Mouse (Mus musculus): ENCODE data around the gene Miga2. TPM values are rescaled to one million over a fixed set of nuclear protein-coding genes. Genes with fewer than 3 reads are reported as not detected.
"Not testable (repeated sequence)": the region's sequence is repeated elsewhere in the genome, so short reads cannot be mapped to it uniquely, and the experiment has no call there.

Gene Miga2
- total RNA-seq, 2 experiments from 2014 or later: 95.4 to 108 TPM

GRCm38 (mm10) chr2:30414681-30415080, 50.6 kb downstream of the Miga2 start:
- intact Hi-C loops (cut with DNase I): no loop called here
- DNase-seq (ENCODE audit: extremely low spot score in 1 of 2, low spot score in 2 of 2): no peak

DNA sequence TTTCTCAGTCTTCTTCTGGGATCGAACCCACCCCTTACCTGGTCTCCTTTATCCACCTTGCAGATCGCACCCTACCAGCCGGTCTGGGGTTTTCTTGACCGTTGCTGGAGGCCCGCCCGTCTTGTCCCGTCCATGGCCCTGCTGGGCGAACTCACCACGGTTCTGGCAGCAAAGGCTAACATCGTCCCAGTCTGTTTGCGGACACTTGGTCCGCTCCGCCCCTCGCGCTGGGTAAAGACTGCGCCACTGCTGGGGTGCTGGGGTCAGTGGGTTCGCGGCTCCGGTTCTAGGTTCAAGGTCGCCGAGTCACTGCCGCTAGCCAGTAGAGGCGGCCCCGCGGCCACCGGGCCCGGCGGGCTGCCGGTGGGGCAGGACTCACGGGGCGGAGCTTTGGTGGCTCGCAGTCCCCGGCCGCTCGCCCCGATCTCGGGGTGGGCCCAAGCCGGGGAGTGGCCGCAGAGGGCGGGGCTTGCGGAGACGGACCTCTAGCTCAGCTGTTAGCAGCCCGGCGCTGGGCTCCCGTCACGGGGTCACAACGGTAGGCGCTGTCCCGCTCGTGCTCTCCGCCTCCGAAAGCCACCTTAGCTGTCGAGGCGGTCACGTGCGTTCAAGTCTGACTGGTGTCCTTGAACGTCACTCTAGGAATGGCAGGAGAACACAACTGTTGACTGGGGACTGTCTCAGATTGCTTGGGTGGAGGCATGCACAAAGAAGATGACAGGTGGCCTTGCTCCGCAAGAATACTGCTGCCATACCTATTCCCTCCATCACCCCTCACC, 51.3 kb downstream of the Miga2 start, which contains the start of gene Crat:
TSS of gene Crat (minus strand) at position 657 of the 779 bp plus-strand sequence.
- intact Hi-C loops (cut with DNase I): no loop called here

DNA sequence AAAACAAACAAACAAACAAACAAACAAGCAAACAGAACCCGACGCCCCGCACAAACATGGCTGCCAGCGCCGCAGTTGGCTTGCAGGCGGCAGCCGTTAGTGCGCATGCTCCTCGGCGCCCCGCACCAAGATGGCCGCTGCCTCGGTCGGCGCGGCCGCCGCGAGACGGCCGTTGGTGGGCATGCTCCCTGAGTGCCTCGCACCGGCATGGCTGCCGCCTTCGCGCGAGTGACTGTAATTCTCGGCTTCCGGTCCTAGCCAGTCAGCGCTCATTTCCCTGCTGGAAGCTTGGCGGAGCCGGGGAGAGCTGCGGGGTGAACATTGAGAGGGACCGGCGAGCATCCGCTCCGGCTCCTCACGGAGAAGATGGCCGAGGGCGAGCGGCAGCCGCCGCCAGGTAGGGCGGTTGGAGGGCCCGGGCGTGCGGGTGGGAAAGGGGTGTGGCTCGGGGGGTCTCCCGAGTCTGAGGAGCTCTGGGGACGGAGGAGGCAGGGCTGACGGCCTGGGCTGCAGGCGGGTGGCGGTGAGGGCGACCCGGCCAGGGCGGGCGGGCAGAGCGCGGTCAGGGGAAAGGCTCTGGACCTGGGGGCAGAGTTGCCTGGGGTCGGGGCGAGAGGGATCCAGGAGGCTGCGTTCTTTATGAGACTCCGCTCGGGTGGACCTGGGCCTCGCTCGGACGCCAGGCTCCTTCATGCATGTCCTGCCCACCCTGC, 52.1 kb downstream of the Miga2 start, which contains the start of gene Ptpa:
TSS of gene Ptpa (plus strand) at position 104 of the 713 bp plus-strand sequence.
- intact Hi-C loops (cut with DNase I): no loop called here

More for the DNA sequence above, 51.3 kb downstream of the Miga2 start, which contains the start of gene Crat:
- peak; percentile 90 to 97 for DNase-seq (ENCODE audit: extremely low spot score in 1 of 2, low spot score in 2 of 2)

DNA sequence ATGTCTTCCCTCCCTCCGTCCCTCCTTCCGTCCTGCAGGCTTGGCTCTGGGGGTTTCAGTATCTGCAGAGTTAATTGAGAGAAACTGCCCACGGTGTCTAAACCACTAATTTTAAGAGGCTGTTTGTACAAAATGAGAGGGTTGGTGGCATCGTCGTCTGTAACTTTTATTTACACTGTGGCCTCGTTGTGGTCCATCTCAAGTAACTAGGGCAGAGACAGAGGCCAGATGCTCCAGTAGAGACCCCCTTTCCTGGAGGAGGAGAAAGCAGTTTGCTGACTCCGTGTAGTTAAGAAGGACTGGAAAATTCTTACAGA, 52.6 kb downstream of the Miga2 start:
- DNase-seq (ENCODE audit: extremely low spot score in 1 of 2, low spot score in 2 of 2): no peak
- intact Hi-C loops (cut with DNase I): no loop called here

More for the DNA sequence above, 52.1 kb downstream of the Miga2 start, which contains the start of gene Ptpa:
- peak; percentile 91 to 96 for DNase-seq (ENCODE audit: extremely low spot score in 1 of 2, low spot score in 2 of 2)

GRCm38 (mm10) chr2:30417154-30417553, 53.1 kb downstream of the Miga2 start:
- DNase-seq (ENCODE audit: extremely low spot score in 1 of 2, low spot score in 2 of 2); intact Hi-C loops (cut with DNase I): not testable (repeated sequence)

DNA sequence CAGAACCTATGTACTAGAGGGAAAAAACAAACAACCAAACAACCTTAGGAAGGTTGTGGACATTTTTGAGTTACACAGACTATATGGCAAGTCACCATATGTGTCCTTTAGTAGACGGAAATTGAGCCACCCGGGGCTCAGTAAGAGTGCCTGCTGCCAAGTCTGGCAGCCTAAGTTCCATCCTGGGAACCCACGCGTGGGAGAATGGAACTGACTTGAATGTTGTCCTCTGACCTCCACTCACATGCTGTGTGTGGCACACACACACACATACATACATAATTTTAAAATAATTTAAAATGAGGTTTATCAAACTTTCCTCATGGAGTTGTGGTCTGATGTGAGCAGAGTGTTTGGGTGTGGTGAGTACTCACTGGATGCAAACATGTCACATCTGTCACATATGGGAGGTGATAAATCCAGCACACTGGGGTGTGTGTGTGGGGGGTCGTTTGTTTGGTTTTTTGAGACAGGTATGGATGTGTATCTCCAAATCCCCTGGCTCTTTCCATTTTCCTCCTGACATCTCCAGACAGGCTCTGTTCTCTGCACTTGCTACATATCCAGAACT, 53.6 kb downstream of the Miga2 start:
- intact Hi-C loops (cut with DNase I): no loop called here
- DNase-seq (ENCODE audit: extremely low spot score in 1 of 2, low spot score in 2 of 2): no peak

GRCm38 (mm10) chr2:30418259-30418658, 54.2 kb downstream of the Miga2 start:
- intact Hi-C loops (cut with DNase I): no loop called here
- no peak for DNase-seq (ENCODE audit: extremely low spot score in 1 of 2, low spot score in 2 of 2)

- intact Hi-C loops (cut with DNase I): no loop called here
- DNase-seq (ENCODE audit: extremely low spot score in 1 of 2, low spot score in 2 of 2): no peak
Measured at GRCm38 (mm10) chr2:30419112-30419511, 55.1 kb downstream of the Miga2 start.

GRCm38 (mm10) chr2:30421432-30421831, 57.4 kb downstream of the Miga2 start:
- intact Hi-C loops (cut with DNase I): no loop called here
- no peak for DNase-seq (ENCODE audit: extremely low spot score in 1 of 2, low spot score in 2 of 2)

- no peak for DNase-seq (ENCODE audit: extremely low spot score in 1 of 2, low spot score in 2 of 2)
- intact Hi-C loops (cut with DNase I): no loop called here
Measured at GRCm38 (mm10) chr2:30429156-30429555, 65.1 kb downstream of the Miga2 start.

Small RNA genes within 50 kb of the gene (microRNA-seq; reads per million reads assigned to microRNA genes)
- not detected for gene Gm47292

Other genes starting within 250 kb of the Miga2 start
- gene Zer1, start 239.6 kb upstream of the Miga2 start, total RNA-seq (2021): 100 to 1,000 TPM; 110 to 116 TPM
- 10 to 100 TPM; 60.4 to 71.5 TPM for gene Tbc1d13, start 230.5 kb upstream of the Miga2 start, total RNA-seq (2021)
- 10 to 100 TPM; 18.6 to 23.3 TPM for gene Endog, start 192.7 kb upstream of the Miga2 start, total RNA-seq (2021)
- gene Spout1, start 185.8 kb upstream of the Miga2 start, total RNA-seq (2021): 10 to 100 TPM; 37.0 to 40.3 TPM
- gene Kyat1, start 158.4 kb upstream of the Miga2 start, total RNA-seq (2021): 10 to 100 TPM; 13.1 to 15.8 TPM
- 10 to 100 TPM; 47.8 to 51.9 TPM for gene Lrrc8a, start 126.5 kb upstream of the Miga2 start, total RNA-seq (2021)
- 1 to 10 TPM; 6.3 to 7.3 TPM for gene Gm28035, start 123.7 kb upstream of the Miga2 start, total RNA-seq (2021)
- 10 to 100 TPM; 14.2 to 14.6 TPM for gene Phyhd1, start 98.0 kb upstream of the Miga2 start, total RNA-seq (2021)
- not detected for gene Gm28038, start 83.2 kb upstream of the Miga2 start, total RNA-seq (2021)
- gene Dolk, start 77.9 kb upstream of the Miga2 start, total RNA-seq (2021): 10 to 100 TPM; 25.8 to 28.8 TPM
- gene Nup188, start 77.8 kb upstream of the Miga2 start, total RNA-seq (2021): 10 to 100 TPM; 23.7 to 23.9 TPM
- 100 to 1,000 TPM; 219 to 230 TPM for gene Sh3glb2, start 4.9 kb upstream of the Miga2 start, total RNA-seq (2021)
- 10 to 100 TPM; 35.6 to 36.4 TPM for gene Dolpp1, start 28.0 kb downstream of the Miga2 start, total RNA-seq (2021)
- 10 to 100 TPM; 39.7 to 40.3 TPM for gene Crat, start 51.6 kb downstream of the Miga2 start, total RNA-seq (2021)
- gene Ptpa, start 51.8 kb downstream of the Miga2 start, total RNA-seq (2021): 100 to 1,000 TPM; 144 to 145 TPM
- 1 to 10 TPM; 7.8 to 9.8 TPM for gene Ier5l, start 110.0 kb downstream of the Miga2 start, total RNA-seq (2021)
- gene Cstad, start 230.8 kb downstream of the Miga2 start, total RNA-seq (2021): 1 to 10 TPM; 3.1 to 4.8 TPM

Data from left cerebral cortex, postnatal 10 days (tissue).